Mouse (Mus musculus) thymus, postnatal 0 days (tissue): Measurements from ENCODE around the gene Gm7971. TPM values are rescaled to one million over a fixed set of nuclear protein-coding genes. Genes with fewer than 3 reads are reported as not detected.
"Not testable (repeated sequence)": the region's sequence is repeated elsewhere in the genome, so short reads cannot be mapped to it uniquely, and the experiment has no call there.

ENCODE experiments used
- DNase-seq: peaks from one replicate; pipeline ENCODE4 v3.0.0-alpha.2; 2015; ENCODE audit warnings: low spot score
- polyA plus RNA-seq: library from polyadenylated mRNA; unstranded; fragments of >200 nt; fragmentation: Nextera tagmentation; extraction: Ambion mirVana; gene quantifications from 2 replicates; pipeline ENCODE4 v1.2.1, GENCODE M21; 2015

The Gm7971 gene
- polyA plus RNA-seq, result 0.06 TPM in 1 of 2 replicates, not detected in the other

GRCm38 (mm10) chr5:95594775-95595174 is at the start of gene Gm7971:
Gene Gm7971 (minus strand): TSS chr5:95594875.
- DNase-seq, result not testable (repeated sequence)

Other genes starting within 250 kb of the Gm7971 start
- not detected in 2 replicates for gene D5Ertd577e, start 138.1 kb downstream of the Gm7971 start, polyA plus RNA-seq
- gene Gm3286, start 84.1 kb downstream of the Gm7971 start, polyA plus RNA-seq, result not detected in 2 replicates
- gene Gm7978, start 141.3 kb upstream of the Gm7971 start, polyA plus RNA-seq, result not detected in 2 replicates
- not detected in 2 replicates for gene Gm7982, start 147.1 kb upstream of the Gm7971 start, polyA plus RNA-seq
- not detected in 2 replicates for gene E330014E10Rik, start 181.1 kb upstream of the Gm7971 start, polyA plus RNA-seq